In genomic region chr12:103376774-103377173, GRCm38 (mm10) we compare ENCODE assay signal across 14 mouse cellular contexts. TPM values are rescaled to one million over a fixed set of nuclear protein-coding genes. Genes with fewer than 3 reads are reported as not detected.
DNase-seq lines count a peak whose midpoint lies in the region; TF ChIP-seq lines count a peak whose summit lies in the region.
"Had no signal": no experiment of that assay in that cellular context is flagged by ENCODE, and none has a peak within 500 bp of the region (broad histone marks: within the 10 kb centered on the region; RNA-seq: fewer than 3 reads in every experiment).

No protein-coding gene starts in this region.

- peak; percentile 41 to 67 for DNase-seq in frontal cortex, adult 2 months (ENCODE audit: extremely low spot score in 1 of 2, low spot score in 1 of 2)
- DNase-seq in frontal cortex, postnatal 14 days (ENCODE audit: low spot score in 2 of 2): no peak
- peak; percentile 46 to 70 for DNase-seq in left cerebral cortex, adult 18-20 months (ENCODE audit: low spot score in 2 of 2)
- no peak for DNase-seq in left cerebral cortex, postnatal 4 days
- peak; percentile 74 for DNase-seq in Muller cell, postnatal 12 days (ENCODE audit: inconsistent ontology term)
- peak in 1 of 2 experiments; percentile 54 for DNase-seq in left cerebral cortex, adult 2 months (ENCODE audit: extremely low spot score in 1 of 2, low spot score in 2 of 2)
- no peak for DNase-seq in urinary bladder, postnatal 4 days (ENCODE audit: low spot score in 2 of 2)
- no peak for DNase-seq in kidney, adult 11 months
- DNase-seq: adrenal gland, adult 8-10 months; kidney, postnatal 4 days; lung, postnatal 4 days; thymus, adult 18-20 months had no signal

- H3K27ac ChIP-seq in left cerebral cortex, adult 2 months: peak overlapping the region; percentile 83
- H3K27ac ChIP-seq: intestine, embryonic 15.5 days; liver, embryonic 14.5 days had no signal

- H3K4me3 ChIP-seq in left cerebral cortex, adult 2 months: 0 out of 2 replicates have a peak overlapping the region, but pooled peaks have one; percentile 1
- H3K4me3 ChIP-seq: intestine, embryonic 15.5 days had no signal

- intact Hi-C loops in left cerebral cortex, postnatal 4 days (cut with DNase I): no loop called here
- intact Hi-C loops in left cerebral cortex, adult 2 months (cut with DNase I): loop anchor here (1.0 to 2.0 kb wide), 2 partner anchors 14 to 104 kb away; no protein-coding TSS in a partner anchor

- TF ChIP-seq CTCF in left cerebral cortex, adult 2 months (IDR thresholded peaks at IDR 0.05): no peak

RNA-seq across cellular contexts. Expression of gene Otub2, which starts 11.7 kb away (rescaled TPM):
- polyA plus RNA-seq in frontal cortex, adult 2 months (2012; rRNA removed): 23.6 and 24.4 TPM in 2 replicates
- 10 to 100 TPM; 32.7 to 38.9 TPM for total RNA-seq in left cerebral cortex, adult 18-20 months (2021)
- 10 to 100 TPM; 17.4 to 17.7 TPM for total RNA-seq in left cerebral cortex, postnatal 4 days (2021)
- 10 to 100 TPM; 34.2 to 35.1 TPM for total RNA-seq in left cerebral cortex, adult 2 months (2021)

RNA-seq across cellular contexts. Expression of gene Asb2, which starts 21.0 kb away (rescaled TPM):
- polyA plus RNA-seq in frontal cortex, adult 2 months (2012; rRNA removed): 7.6 TPM in 2 replicates
- total RNA-seq in left cerebral cortex, adult 18-20 months (2021): 1 to 10 TPM; 3.2 to 3.5 TPM
- 1 to 10 TPM; 1.4 to 1.8 TPM for total RNA-seq in left cerebral cortex, postnatal 4 days (2021)
- 1 to 10 TPM; 3.3 to 3.7 TPM for total RNA-seq in left cerebral cortex, adult 2 months (2021)

RNA-seq across cellular contexts. Expression of gene 9330161L09Rik, which starts 30.8 kb away (rescaled TPM):
- 1.00 and 1.6 TPM in 2 replicates for polyA plus RNA-seq in frontal cortex, adult 2 months (2012; rRNA removed)
- total RNA-seq in left cerebral cortex, adult 18-20 months (2021): 1 to 10 TPM; 3.0 to 3.9 TPM
- 1 to 10 TPM; 2.6 to 5.7 TPM for total RNA-seq in left cerebral cortex, postnatal 4 days (2021)
- total RNA-seq in left cerebral cortex, adult 2 months (2021): 1 to 10 TPM; 2.6 to 3.7 TPM

RNA-seq across cellular contexts. Expression of gene Ddx24, which starts 48.9 kb away (rescaled TPM):
- polyA plus RNA-seq in frontal cortex, adult 2 months (2012; rRNA removed): 136 and 141 TPM in 2 replicates
- total RNA-seq in left cerebral cortex, adult 18-20 months (2021): 100 to 1,000 TPM; 235 to 238 TPM
- total RNA-seq in left cerebral cortex, postnatal 4 days (2021): 100 to 1,000 TPM; 123 to 143 TPM
- total RNA-seq in left cerebral cortex, adult 2 months (2021): 100 to 1,000 TPM; 220 to 238 TPM

RNA-seq across cellular contexts. Expression of gene Ifi27, which starts 57.2 kb away (rescaled TPM):
- polyA plus RNA-seq in frontal cortex, adult 2 months (2012; rRNA removed): 117 and 120 TPM in 2 replicates
- 10 to 100 TPM; 85.7 to 89.8 TPM for total RNA-seq in left cerebral cortex, adult 18-20 months (2021)
- total RNA-seq in left cerebral cortex, postnatal 4 days (2021): 10 to 100 TPM; 19.2 to 23.7 TPM
- 10 to 100 TPM; 53.9 to 70.1 TPM for total RNA-seq in left cerebral cortex, adult 2 months (2021)

Comparison
In these comparisons a context has a peak if more than half of its experiments do, and no peak if none do; other contexts are left out.
1. DNase-seq: peak in frontal cortex, adult 2 months (2 of 2), left cerebral cortex, adult 18-20 months (2 of 2) and Muller cell, postnatal 12 days (single experiment); none in frontal cortex, postnatal 14 days (0 of 2), left cerebral cortex, postnatal 4 days (single experiment), urinary bladder, postnatal 4 days (0 of 2) and kidney, adult 11 months (single experiment).